Mouse (Mus musculus): ENCODE measurements at regions not wholly inside any gene's neighbourhood (a gene's known extent, or its start where the extent isn't known, plus 50 kb on each side); places are given as distances from the start of the nearest gene placed in this dataset.

- intact Hi-C loops (cut with DNase I): no loop called here
These were observed 77.5 kb upstream of the Eomes start for GRCm38 (mm10) chr9:118400520-118400919.

GRCm38 (mm10) chr9:118401170-118401569, 76.8 kb upstream of the Eomes start:
- no peak for DNase-seq
- intact Hi-C loops (cut with DNase I): no loop called here

More at GRCm38 (mm10) chr9:118400520-118400919, 77.5 kb upstream of the Eomes start:
- DNase-seq: no peak

DNA sequence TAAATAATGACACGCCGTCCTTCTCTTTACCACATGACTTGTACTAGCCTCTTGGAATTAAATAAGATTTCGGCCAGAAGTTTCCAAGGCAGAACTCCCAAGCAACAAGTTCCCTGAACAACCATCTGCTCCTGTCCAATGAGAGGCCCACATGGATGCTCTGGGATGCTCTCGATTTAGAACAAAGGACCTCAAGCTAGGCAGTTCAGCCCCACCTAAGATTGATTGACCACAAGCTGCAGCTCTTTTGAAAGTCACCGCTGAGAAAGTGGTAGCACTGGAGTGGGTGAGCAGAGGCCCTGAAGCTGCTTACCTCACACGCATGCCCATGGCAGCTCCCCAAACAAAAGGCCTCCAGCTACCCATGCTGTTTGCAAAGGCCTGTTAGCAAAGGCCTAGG, 73.1 kb upstream of the Eomes start:
- intact Hi-C loops (cut with DNase I): no loop called here
- DNase-seq: no peak

DNA sequence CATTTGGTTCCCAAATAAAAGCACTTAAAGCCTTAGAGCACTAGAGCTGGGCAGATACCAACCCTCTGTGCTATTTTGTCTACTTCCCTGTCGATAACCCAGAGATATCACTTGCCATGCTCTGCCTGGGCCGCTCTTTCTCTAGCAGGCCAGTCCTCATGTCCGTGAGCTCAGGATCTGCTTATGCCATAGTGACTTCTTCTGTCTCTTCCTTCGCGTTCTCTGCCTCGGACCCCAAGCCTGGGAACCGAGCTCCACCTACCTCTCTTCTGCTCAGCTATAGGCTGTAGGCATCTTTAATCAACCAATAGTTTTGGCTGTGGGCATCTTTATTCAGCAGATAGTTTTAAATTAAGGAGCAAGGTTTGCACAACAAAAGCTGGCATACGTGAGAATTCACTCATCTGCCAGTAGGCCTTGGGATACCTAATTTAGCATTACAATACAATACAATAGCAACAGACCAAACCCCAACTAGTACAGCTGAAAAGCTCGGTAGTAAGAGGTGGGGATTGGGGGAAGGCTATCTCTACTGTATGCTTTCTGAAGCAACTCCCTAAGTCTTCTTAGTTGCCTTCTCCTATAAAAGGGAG, 72.0 kb upstream of the Eomes start:
- intact Hi-C loops (cut with DNase I): no loop called here
- no peak for DNase-seq

DNA sequence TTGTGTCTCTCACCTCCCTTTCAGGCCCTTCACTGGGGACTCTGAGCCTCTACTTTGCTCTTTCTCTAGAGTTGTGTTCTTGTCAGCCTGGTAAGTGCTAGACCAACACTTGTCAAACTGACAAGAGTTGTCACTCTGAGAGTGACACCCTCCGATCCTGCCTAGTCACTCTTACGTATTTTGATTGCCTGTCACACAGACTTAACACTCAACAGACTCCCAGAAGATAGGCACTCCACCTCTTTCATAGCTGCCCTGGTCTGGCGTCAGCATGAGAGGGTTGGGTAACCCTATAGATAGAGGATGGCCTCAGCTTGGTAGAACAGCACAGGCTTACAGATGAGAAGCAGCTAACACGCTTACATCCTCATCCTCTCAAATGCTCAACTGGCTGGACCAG, 62.0 kb upstream of the Eomes start:
- DNase-seq: no peak
- intact Hi-C loops (cut with DNase I): no loop called here

DNA sequence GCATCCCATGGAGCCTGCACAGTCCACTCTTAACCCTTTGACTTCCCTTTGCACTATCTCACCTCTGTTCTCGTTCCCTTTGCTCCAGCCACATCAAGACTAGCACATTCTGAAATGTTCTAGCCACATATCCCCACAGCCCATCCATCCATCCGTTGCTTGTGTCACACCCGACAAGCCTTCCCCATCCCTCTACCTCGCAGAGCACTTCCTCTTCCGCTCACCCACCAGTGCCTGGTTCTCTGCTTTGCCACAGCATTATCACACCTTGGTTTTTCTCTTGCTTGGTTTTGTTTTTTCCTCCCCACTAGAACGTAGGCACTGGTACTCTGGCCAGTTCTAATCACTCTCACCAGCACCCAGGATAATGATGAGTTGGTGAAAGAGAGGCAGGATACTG, 61.5 kb upstream of the Eomes start:
- DNase-seq: no peak
- intact Hi-C loops (cut with DNase I): no loop called here

GRCm38 (mm10) chr9:118424344-118424743, 53.7 kb upstream of the Eomes start:
- intact Hi-C loops (cut with DNase I): no loop called here
- no peak for DNase-seq
